Mouse (Mus musculus) spleen, postnatal 14 days (tissue): ENCODE measurements around the gene Plekha5.
"Not testable (repeated sequence)": the region's sequence is repeated elsewhere in the genome, so short reads cannot be mapped to it uniquely, and the experiment has no call there.

Source experiments
- DNase-seq, 2 experiments: peaks; one replicate each; pipeline ENCODE4 v3.0.0; 2021 to 2022; ENCODE audit warnings: low spot score in 2 of 2

Gene Plekha5

DNA sequence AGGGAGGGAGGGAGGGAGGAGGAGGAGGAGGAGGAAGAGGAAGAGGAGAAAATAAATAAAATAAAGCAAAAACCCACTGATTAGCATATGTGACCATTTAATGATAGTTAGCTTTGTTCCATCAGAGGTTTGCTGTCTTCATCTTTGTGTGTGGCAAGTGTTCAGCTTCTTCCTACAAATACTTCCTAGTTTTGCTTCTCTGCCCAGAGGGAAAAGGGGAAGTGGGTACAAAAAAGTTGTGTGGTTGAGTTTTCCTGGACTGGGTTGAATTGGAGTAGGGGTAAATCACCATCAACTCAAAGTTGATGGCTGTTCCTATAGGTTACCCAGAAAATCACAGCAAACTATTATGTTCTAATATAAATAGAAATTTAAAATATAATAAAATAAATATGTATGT lies 65.7 kb downstream of the Plekha5 start:
- DNase-seq = no peak

DNA sequence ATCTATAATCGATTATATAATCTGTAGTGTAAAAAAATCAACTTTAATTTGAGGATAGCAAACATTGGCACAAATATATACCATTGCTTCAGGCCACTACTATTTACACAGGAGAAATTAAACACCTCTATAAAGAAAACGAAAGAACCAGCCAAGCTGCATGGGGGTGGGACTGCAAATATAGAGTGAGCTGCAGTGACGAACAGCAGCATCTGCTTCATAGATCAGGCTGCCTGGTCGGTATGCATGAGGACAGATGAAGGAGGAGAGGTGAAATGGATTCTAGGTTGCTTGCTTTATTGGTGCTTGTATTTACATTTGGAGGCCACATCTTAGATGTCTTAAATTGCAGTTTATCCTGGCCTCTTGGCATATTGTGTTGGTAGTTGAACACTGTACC lies 66.4 kb downstream of the Plekha5 start:
- no peak for DNase-seq

DNA sequence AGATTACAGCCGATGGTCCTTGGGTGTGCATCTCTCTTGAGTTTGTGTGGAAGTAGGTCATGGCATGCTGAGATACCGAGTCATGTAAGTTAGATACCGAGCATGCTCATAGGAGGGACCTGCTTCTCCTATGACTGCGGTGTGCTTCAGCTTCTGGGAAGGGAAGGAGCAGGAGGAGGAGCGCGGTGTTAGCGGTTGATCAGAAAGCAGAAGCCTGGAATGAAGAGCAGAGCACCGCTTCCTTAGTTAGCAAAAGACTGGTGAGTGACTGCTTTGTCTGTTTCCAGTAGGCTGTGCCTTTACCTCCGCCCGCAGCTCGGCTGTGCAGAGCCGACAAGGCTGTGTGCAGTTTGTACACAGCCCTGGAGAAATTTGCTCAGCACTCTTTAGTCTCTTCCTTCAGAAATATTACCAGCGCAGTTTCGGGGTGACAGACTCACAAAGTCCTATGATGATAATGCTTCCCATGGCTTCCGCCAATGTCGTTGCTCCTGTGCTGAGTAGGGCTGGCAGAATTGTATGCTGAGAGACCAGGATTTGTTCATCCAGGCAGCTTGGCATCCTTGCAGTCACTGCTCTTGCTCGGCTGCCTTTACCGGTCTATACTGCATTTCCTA lies 67.2 kb downstream of the Plekha5 start:
- DNase-seq = no peak

DNA sequence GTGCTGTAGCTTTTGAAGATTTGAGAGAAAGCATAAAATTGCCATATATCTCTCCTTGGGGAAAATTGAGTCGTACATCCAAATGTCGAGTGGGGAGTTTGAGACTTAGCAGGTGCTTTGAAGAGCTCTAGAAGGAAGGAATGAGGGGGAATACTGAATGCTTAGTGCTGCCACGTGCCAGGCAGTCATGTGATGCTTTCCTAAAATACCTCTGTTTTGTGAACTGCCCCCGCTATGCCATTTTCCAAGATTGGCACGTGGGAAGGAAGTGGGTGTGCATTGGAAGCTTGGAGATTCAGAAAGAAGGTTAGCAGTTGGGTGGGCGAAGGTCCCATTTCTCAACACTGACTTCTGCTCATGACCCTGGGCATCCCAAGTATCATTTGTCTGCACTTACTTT lies 68.2 kb downstream of the Plekha5 start:
- no peak for DNase-seq

DNA sequence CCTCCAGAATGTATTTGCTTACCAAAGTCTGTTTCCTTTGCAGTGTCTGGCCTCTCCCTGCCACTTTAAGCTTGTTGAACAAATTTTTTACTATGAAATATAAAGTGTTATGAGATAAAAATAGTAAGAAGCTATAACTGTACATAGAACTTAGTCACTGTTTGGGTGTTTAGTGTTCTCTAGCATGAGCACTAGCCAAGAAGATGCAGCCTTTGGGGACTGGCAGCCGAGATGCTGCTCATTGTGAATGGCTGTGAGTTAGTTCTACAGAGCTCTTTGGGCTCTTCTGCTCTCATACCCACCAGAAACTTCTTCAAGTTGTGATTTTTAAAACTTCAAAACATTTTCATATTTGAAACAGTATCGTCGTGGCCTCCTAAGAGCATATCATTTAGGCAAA lies 74.2 kb downstream of the Plekha5 start:
- no peak for DNase-seq

DNA sequence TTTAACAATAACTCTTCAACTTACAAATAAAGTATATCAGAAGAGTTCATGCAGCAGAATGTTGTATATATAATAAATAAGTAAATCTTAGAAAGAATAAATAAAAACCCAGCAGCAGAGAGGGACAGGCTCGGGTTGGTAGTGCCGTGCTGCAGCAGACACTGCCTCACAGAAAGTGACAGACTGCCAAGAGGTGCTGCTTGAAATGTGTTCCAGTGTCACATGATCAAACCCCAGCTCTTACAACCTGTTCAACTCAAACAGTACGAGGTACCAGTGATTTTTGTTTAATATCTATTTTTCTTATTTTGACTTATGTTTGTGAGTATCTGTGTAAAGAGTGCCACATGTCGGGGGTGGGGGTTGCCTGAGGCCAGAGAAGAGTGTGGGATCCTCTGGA lies 75.1 kb downstream of the Plekha5 start:
- no peak for DNase-seq

DNA sequence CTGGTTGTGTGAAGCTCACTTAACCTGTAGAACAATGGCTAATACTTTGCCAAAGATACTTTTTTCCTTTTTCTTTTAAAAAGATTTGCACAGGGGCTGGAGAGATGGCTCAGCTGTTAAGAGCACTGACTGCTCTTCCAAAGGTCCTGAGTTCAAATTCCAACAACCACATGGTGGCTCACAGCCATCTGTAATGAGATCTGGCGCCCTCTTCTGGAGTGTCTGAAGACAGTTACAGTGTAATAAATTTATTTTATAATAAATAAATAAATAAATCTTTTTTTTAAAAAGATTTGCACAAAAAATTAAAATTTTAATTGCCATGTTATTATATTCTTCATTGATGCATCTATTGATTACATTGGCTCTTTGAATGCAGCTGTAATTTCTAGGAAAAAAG lies 77.0 kb downstream of the Plekha5 start:
- DNase-seq = not testable (repeated sequence)

DNA sequence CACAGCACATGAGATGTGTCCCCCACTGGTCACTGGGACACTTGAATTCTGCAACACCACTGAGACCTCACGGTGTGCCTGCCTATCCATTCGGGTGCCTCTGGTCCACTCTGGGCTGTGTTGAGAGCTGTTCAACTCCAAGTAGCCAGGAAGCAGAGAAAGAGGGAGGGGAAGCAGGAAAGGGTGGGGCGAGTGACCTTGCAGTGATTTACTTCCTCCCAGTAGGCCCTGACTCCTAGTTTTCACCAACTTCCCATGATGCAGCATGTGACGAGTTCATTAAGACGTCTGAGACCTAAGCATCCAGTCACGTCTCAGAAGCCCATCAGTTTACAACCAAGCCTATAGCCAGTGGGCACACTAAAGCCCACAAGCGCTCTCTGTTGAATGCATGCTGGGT lies 78.0 kb downstream of the Plekha5 start:
- DNase-seq = no peak

DNA sequence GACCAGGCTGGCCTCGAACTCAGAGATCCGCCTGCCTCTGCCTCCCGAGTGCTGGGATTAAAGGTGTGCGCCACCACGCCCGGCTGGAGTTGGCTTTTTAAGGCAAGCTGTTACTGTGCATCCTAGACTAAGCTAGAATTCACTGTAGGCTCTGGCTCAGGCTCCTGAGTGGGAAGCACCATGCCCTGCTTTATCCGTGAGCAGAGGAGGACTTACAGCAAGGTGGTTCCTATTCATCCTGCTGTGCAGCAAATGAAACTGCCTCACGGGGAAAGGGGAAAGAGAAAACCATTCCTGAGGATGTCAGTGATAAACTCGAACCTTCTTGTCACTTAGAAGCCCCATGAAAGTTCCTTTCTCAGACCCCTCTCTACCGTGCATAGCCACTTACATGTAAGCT lies 80.9 kb downstream of the Plekha5 start:
- DNase-seq = no peak

DNA sequence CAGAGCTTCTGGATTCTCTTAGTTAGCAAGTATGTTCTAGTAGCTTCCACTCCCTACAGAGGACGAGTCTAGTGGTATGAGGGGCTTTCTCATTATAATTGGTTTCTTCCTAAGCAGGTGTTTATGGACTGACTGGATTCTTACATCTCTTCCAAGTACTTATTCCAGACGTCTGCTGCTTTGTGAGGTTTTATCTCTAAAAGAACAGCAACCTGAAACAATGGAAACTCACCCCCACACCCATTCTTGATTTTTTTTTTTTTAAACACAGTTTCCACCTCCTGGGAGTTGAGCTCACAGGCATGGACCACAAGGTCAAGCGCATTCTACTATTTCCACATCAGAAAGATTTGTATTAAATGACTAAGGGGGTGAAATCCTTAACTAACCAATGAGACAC lies 83.8 kb downstream of the Plekha5 start:
- no peak for DNase-seq

DNA sequence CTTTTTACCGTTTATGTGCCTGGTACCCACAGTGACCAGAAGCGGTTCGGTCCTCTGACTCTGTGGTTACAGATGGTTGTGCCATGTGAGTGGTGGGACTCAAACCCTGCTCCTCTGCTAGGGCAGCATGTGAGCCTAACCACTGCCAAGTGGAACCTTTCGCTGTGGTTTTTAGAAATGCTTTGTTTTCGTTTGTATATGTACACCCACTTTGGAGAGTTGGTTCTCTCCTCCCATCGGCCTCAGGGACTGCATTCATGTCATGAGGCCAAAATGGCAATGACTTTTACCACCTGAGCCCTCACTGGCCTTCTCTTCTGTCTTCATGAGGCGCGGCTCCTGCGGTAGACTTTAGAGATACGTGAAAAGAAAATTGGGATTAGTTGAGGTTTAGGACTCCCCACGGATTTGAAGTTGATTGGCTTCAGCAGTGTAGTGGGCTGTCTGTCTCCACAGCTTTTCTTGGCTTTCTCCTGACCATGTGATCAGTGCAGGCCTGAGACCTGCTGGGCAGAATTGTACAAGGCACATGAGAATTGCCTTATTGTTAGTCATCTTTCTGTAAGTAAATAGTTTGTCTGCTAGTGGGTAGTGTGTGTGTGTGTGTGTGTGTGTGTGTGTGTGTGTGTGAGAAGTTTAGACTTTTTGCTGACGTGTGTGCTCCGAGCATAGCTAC lies 84.8 kb downstream of the Plekha5 start:
- no peak for DNase-seq

DNA sequence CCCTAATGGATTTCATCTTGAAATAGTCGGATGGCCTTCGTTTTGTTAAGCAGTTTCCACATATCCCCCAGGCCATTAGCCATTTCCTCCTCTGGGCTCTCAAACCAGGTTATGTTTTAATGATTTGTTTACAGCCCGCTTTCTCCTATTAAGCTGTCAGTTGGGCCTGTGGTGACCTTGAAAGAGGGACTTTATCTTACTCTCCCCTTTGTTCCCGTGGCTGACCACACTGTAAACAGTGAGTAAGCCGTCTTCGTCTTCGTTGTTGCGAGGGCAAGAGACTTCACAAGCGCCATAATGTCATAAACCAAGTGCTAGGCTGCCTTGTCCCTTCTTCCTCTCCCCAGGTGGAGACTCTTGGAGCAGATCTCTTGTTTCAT lies 85.3 kb downstream of the Plekha5 start:
- DNase-seq = no peak

DNA sequence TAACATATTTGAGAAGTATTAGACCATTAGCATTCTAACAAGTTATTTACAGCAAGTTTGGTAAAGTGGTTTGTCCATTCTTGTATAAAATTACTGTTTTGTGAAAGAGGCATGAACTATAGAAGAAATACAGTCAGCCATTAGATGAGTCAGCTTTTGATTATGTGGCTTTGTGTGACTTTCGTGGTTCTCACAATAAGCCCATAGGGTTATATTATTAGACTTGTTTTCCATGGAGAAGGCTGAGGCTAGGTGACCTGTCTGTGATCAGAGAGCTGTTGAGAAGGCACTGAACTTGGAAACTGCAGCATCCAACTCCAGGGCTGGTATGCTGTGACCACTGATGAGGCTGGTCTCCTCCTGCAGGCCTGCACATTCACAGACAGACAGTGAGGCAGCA lies 88.2 kb downstream of the Plekha5 start:
- no peak for DNase-seq

DNA sequence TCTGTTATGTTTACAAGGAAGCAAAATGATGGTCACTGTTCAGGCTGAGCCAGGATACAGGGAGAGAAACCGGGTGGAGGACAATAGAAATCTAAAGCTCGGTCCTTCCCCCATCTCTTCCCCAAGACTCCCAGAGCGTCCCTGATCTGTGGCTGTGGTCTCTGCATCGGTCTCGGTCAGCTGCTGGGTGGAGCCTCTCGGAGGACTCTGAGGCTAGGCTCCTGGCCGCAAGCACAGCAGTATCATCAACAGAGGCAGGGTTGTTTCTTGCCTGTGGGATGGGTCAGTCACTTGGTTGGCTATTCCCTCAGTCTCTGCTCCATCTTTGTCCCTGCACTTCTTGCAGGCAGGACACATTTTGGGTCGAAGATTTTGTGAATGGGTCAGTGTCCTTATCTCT lies 88.6 kb downstream of the Plekha5 start:
- no peak for DNase-seq

DNA sequence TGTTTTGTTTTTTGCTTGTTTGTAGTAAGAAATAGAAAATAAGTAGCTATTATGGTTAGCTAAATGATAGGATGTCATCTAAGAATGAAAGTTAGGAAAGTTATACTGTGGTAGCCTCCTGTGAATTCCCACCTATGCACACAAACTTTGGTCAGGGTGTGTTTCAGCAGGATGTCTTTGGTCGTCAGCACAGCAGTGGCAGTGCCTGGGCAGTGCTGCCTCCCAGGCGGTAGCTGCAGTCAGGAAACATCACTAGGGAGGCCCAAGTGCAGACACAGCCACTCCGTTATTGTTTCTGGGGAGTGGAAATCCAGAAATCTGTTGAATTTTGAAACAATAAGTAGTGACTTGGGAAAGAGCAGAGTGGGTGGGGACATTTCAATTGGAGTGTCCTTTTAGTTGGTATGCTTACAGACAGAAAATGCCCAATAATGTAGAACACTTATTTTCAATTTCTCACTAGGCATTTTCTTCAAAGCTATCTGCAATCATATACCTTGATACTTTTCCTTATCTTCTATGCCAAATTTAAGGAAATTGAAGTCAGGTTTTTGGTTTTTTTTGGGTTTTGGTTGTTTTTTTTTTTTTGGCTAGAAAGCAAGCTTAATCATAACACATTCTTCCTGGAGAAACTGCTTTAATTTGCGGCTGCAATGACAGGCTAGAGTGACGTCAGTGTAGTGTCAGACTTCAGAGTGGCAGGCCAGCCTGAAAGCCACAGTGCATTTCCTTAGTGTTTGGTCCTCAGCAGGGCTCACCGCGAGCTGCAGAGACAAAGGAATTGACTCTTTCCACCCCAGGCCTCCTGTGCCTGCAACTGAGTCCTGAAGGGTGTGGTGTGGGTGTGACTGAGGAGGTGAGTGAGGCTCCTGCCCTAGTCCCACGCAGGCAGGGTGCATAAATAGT lies 90.6 kb downstream of the Plekha5 start:
- DNase-seq = no peak

DNA sequence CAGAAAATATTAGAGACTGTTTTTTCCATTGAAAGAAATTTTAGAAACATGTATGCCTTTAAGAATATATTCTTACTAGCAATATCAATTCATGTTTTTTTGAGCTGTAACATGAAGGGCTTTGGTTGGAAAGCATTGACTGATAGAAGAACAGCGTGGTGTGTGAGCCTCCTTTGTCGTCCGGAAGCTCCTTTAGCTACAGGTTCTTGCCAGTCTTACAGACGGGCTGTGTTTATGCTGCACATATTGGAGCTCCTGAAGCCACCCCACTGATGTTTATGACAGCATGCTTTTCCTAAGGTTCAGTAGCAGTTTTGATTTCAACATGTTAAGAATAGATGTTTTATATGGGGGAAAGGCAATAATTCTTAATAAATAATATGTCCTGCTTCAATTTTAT lies 91.7 kb downstream of the Plekha5 start:
- no peak for DNase-seq

DNA sequence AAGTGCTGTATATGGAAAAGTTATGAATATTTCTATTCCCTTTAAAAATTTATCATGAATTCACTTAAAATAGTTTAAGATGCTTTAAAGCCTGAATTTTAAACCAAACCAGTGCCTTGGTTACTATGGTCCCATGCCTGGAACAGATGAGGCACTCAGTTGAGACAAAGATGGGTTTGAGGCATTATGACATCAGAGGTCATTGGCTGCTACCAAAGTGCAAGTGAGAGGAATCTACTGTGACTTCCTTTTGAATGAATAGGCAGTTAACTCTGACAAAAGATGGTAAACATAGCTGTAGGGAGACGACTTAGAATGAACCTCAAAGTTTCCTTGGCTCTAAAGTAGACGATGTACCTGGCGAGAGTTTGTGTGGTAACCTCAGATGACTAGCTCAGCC lies 92.3 kb downstream of the Plekha5 start:
- no peak for DNase-seq

DNA sequence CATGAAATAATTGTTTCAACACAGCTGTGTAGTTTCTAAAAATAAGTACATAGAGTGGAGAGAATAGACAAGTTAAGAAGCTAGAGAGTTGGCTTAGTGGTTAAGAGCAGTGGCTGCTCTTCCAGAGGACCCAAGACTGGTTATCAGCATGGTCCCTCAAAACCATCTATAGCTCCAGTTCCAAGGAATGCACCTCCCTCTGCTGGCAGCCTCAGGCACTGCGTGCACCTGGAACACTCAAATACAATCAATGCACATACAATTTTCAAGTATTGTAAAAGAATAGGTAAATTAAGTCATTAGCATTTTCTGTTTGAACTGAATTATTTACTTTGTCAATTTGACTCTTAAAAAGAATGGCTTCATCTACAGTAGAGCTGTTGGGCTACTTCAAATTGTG lies 93.3 kb downstream of the Plekha5 start:
- DNase-seq = peak in 1 of 2 experiments; percentile 19

DNA sequence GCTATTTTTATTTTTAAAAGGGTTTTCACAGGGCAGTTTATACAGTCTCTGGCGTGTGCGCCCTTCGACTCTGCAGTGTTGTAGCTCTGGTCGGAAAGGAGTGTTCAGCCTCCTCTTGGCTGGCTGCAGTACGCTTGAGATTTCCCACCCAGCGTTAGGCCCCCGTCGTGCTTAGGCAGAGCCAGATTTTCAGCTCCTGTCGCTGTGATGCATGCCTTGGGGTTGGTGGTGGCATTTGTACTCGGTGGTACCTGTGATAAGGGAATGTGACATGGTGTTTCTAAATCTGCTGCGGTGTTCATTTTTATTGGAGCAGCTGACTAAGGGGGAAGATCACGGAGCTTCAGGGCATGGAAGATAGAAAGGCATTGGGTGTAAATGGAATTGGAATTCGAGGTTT lies 95.2 kb downstream of the Plekha5 start:
- no peak for DNase-seq

DNA sequence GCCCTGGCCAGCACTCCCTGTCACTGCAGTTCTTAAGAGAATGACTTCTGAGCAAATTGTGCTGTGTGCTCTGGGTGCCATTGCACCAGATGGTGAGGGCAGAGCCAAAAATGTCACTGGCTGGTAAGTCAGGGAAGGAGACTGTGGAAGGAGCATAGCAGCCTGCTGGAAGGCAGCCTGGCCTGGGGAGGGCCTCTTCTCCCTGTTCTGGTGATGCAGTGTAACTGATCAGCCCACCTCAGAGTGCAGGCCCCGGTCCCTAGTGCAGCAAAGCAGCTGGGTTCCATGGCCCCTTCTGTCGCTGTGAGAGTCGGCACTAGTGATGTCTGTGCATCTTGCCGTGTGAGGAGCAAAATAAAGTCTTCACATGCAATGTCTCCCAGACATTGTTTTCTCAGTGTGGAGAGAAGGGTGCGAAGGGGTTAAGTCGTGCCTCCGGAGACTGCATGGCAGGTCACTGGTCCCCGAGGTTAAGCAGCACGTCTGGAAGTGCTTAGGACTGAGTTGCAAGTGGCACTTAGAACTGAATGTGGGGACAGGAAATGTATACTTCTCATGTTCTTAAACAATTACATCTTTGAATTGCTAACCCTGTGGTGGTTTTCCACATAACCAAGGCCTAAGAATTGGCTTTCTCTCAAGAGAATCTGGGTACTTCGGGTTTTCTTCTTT lies 95.8 kb downstream of the Plekha5 start:
- no peak for DNase-seq

DNA sequence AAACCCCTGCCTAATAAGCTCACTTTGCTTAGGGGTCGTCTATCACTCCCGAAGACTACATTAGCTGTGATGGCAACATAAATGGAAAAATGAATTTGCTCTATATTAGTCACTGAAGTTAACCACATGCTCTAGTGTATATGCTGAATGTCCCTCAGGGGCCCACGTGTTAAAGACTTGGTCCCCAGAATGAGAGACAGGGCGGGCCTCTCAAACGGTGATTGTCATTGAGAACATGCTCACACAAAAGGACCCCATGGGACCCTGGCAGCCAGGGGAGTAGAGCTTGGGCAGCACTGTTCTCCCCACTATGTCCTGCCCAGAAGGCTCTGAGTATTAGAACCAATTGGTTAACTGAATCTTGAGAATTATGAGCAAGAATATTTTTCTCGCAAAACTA lies 97.1 kb downstream of the Plekha5 start:
- no peak for DNase-seq

DNA sequence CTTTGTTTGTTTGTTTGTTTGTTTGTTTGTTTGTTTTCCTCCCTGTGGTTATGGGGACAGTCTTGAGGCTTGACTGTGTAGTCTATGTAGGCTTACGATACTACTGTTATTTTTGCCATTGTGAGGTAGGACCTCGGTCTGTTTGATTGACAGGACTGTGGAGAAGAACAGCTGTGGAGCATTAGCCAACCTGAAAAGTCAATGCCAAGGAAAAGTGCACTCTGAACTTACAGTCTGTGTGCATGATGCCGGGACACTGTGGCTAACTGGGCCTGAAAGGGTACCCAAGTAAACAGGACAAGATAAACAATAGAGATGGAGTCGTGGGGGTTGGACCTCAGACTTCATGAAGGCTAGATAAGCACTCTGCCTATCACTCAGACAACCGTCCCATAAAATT lies 98.0 kb downstream of the Plekha5 start:
- DNase-seq = no peak
